Mouse (Mus musculus): ENCODE data around the gene Diablo. TPM values are rescaled to one million over a fixed set of nuclear protein-coding genes. Genes with fewer than 3 reads are reported as not detected.
"Not testable (repeated sequence)": the region's sequence is repeated elsewhere in the genome, so short reads cannot be mapped to it uniquely, and the experiment has no call there.

The Diablo gene
- polyA plus RNA-seq, 1 experiment from 2014 or later, result 35.2 TPM

DNA sequence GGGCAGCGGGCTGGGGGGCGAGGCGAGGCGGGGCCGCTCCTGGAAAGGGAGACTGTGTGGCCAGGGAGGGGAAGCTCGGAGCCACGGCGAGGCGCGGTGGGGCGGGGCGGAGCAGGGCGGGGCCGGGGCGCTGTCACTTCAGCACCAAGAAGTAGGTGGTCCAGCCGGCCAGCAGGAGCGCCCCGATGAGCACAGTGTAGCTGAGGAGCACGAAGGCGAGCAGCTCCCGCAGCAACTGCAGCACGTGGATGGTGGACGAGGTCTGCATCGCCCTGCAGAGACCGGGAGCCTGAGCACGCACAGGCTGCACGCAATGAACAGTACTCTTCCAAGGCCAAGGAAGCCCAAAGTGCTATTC lies 396 bp upstream of the Diablo start:
- H3K27ac ChIP-seq (ENCODE audit: low read depth), result no peak overlapping the region
- peak overlapping the region; percentile 83 for H3K4me3 ChIP-seq (ENCODE audit: low read depth, low read length)
- peak overlapping the region; percentile 42; the same call in 1 of the 2 replicates for H3K9ac ChIP-seq (replicated peaks)
- no peaks in the 10 kb centered on the region for H3K27me3 ChIP-seq (ENCODE audit: insufficient read depth, low read length)
- peak; percentile 93 for ATAC-seq
- no peak for TF ChIP-seq EP300 (IDR thresholded peaks at IDR 0.05; ENCODE audit: low read depth)
- TF ChIP-seq CTCF (IDR thresholded peaks at IDR 0.05; ENCODE audit: low read depth), result peak; percentile 37
- WGBS (ENCODE audit: insufficient replicate concordance), result under 1% methylated on average over 25 of the region's 27 CpGs
- peaks cover 14% of the 10 kb centered on the region for H3K4me1 ChIP-seq (ENCODE audit: insufficient read depth)
- no peaks in the 10 kb centered on the region for H3K9me3 ChIP-seq (ENCODE audit: low read length)
- H3K4me2 ChIP-seq (ENCODE audit: low read depth, low read length), result peak overlapping the region; percentile 97
- peaks cover 14% of the 10 kb centered on the region for H3K36me3 ChIP-seq (replicated peaks; ENCODE audit: insufficient read depth, low read length)
- no peak for DNase-seq

GRCm38 (mm10) chr5:123522166-123522565 lies 1.8 kb downstream of the Diablo start:
- Histone ChIP-seq H3K27me3 (ENCODE audit: insufficient read depth, low read length) (no peaks in the 10 kb centered on the region), H3K4me2 (ENCODE audit: low read depth, low read length) (no peak overlapping the region), H3K27ac (ENCODE audit: low read depth) (no peak overlapping the region), H3K4me1 (ENCODE audit: insufficient read depth) (peaks cover 14% of the 10 kb centered on the region), H3K9ac (replicated peaks) (no peak overlapping the region), H3K4me3 (ENCODE audit: low read depth, low read length) (no peak overlapping the region), H3K9me3 (ENCODE audit: low read length) (no peaks in the 10 kb centered on the region), H3K36me3 (replicated peaks; ENCODE audit: insufficient read depth, low read length) (peaks cover 12% of the 10 kb centered on the region)
- 76% methylated on average over 1 of the region's 1 CpGs for WGBS (ENCODE audit: insufficient replicate concordance)
- no peak for ATAC-seq
- no peak for DNase-seq
- TF ChIP-seq CTCF (IDR thresholded peaks at IDR 0.05; ENCODE audit: low read depth) (no peak), EP300 (IDR thresholded peaks at IDR 0.05; ENCODE audit: low read depth) (no peak)

DNA sequence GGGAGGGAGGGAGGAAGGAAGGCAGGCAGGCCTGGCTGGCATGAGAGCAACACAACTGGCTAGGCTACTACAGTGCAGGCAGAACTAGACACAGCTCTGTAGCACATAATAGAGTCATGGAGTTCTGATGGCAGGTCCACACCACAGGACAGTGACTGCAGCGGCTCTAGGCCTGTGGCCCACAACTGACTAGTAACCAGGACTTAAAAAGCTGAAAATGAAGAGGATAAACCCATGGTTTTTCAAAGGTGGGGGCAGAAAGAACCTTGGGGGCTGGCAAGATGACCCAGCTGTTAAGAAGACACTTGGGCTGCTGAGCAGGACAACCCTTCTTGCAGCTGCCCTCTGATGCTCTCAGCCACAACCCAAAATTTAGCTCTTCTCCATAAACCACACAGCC lies 2.4 kb downstream of the Diablo start:
- DNase-seq (no peak), ATAC-seq (no peak)
- TF ChIP-seq EP300 (IDR thresholded peaks at IDR 0.05; ENCODE audit: low read depth) (no peak), CTCF (IDR thresholded peaks at IDR 0.05; ENCODE audit: low read depth) (no peak)
- H3K4me2 ChIP-seq (ENCODE audit: low read depth, low read length), result no peak overlapping the region
- H3K27me3 ChIP-seq (ENCODE audit: insufficient read depth, low read length), result no peaks in the 10 kb centered on the region
- no peak overlapping the region for H3K4me3 ChIP-seq (ENCODE audit: low read depth, low read length)
- no peak overlapping the region for H3K27ac ChIP-seq (ENCODE audit: low read depth)
- H3K9me3 ChIP-seq (ENCODE audit: low read length), result no peaks in the 10 kb centered on the region
- WGBS (ENCODE audit: insufficient replicate concordance), result 72% methylated on average over 1 of the region's 1 CpGs
- H3K4me1 ChIP-seq (ENCODE audit: insufficient read depth), result peaks cover 14% of the 10 kb centered on the region
- H3K9ac ChIP-seq (replicated peaks), result no peak overlapping the region
- H3K36me3 ChIP-seq (replicated peaks; ENCODE audit: insufficient read depth, low read length), result peaks cover 17% of the 10 kb centered on the region

DNA sequence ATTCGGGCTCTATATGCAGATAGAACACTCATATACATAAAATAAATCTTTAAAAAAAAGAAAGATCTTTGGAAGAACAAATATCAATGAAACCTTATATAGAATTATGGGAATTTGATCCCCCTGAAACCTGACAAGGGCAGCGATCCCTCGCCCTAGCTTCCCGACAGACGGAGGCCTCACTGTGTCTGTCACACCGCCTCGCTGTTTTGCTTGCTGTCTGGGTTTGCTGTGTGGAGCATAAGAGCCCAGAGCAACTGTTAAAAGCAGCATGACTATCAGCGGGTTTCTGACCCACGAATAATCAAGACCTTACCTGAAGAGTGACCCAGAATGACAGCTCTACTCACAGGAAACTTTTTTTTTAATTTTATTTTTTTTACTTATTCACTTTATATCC lies 3.3 kb downstream of the Diablo start:
- Histone ChIP-seq H3K36me3 (replicated peaks; ENCODE audit: insufficient read depth, low read length) (peaks cover 19% of the 10 kb centered on the region), H3K9me3 (ENCODE audit: low read length) (no peaks in the 10 kb centered on the region), H3K27ac (ENCODE audit: low read depth) (no peak overlapping the region), H3K27me3 (ENCODE audit: insufficient read depth, low read length) (no peaks in the 10 kb centered on the region), H3K9ac (replicated peaks) (no peak overlapping the region), H3K4me2 (ENCODE audit: low read depth, low read length) (no peak overlapping the region), H3K4me3 (ENCODE audit: low read depth, low read length) (no peak overlapping the region), H3K4me1 (ENCODE audit: insufficient read depth) (peaks cover 14% of the 10 kb centered on the region)
- ATAC-seq, result no peak
- DNase-seq, result no peak
- TF ChIP-seq CTCF (IDR thresholded peaks at IDR 0.05; ENCODE audit: low read depth) (no peak), EP300 (IDR thresholded peaks at IDR 0.05; ENCODE audit: low read depth) (no peak)
- 92% methylated on average over 9 of the region's 9 CpGs for WGBS (ENCODE audit: insufficient replicate concordance)

DNA sequence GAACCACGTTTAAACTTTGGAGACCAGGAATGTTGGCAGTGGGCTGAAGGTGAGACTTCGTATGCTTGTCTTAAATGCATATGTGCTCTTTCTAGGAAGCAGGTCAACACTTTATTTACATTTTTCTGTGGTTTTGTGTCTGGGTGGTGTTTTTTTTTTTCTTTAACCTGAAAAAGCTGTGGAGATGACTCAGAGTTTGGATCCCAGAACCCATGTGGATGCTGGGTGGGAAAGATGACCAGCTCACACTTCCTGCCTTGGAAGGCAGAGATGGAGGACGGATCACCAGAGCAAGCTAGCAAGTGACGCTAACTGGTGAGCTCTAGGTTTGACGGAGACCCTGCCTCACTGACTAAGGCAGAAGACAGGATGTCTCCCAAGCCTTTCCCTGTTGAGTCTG lies 9.1 kb downstream of the Diablo start:
- 90% methylated on average over 5 of the region's 5 CpGs for WGBS (ENCODE audit: insufficient replicate concordance)
- DNase-seq (no peak), ATAC-seq (no peak)
- Histone ChIP-seq H3K4me3 (ENCODE audit: low read depth, low read length) (no peak overlapping the region), H3K27me3 (ENCODE audit: insufficient read depth, low read length) (0 out of 2 replicates have a peak, but pooled peaks cover 4% of the 10 kb centered on the region), H3K9ac (replicated peaks) (no peak overlapping the region), H3K27ac (ENCODE audit: low read depth) (no peak overlapping the region), H3K4me1 (ENCODE audit: insufficient read depth) (no peaks in the 10 kb centered on the region), H3K36me3 (replicated peaks; ENCODE audit: insufficient read depth, low read length) (peaks cover 21% of the 10 kb centered on the region), H3K9me3 (ENCODE audit: low read length) (no peaks in the 10 kb centered on the region), H3K4me2 (ENCODE audit: low read depth, low read length) (no peak overlapping the region)
- no peak for TF ChIP-seq EP300 (IDR thresholded peaks at IDR 0.05; ENCODE audit: low read depth)
- no peak for TF ChIP-seq CTCF (IDR thresholded peaks at IDR 0.05; ENCODE audit: low read depth)

GRCm38 (mm10) chr5:123512102-123512501 lies 11.9 kb downstream of the Diablo start:
- no peak overlapping the region for H3K27ac ChIP-seq (ENCODE audit: low read depth)
- WGBS (ENCODE audit: insufficient replicate concordance), result 55% methylated on average over 3 of the region's 3 CpGs
- DNase-seq (no peak), ATAC-seq (peak; percentile 38)
- no peaks in the 10 kb centered on the region for H3K9me3 ChIP-seq (ENCODE audit: low read length)
- no peak overlapping the region for H3K4me3 ChIP-seq (ENCODE audit: low read depth, low read length)
- H3K4me2 ChIP-seq (ENCODE audit: low read depth, low read length), result no peak overlapping the region
- H3K9ac ChIP-seq (replicated peaks), result no peak overlapping the region
- TF ChIP-seq EP300 (IDR thresholded peaks at IDR 0.05; ENCODE audit: low read depth) (no peak), CTCF (IDR thresholded peaks at IDR 0.05; ENCODE audit: low read depth) (no peak)
- peaks cover 31% of the 10 kb centered on the region for H3K27me3 ChIP-seq (ENCODE audit: insufficient read depth, low read length)
- H3K36me3 ChIP-seq (replicated peaks; ENCODE audit: insufficient read depth, low read length), result peaks cover 8% of the 10 kb centered on the region
- peaks cover 13% of the 10 kb centered on the region; the same call in 1 of the 2 replicates for H3K4me1 ChIP-seq (ENCODE audit: insufficient read depth)

DNA sequence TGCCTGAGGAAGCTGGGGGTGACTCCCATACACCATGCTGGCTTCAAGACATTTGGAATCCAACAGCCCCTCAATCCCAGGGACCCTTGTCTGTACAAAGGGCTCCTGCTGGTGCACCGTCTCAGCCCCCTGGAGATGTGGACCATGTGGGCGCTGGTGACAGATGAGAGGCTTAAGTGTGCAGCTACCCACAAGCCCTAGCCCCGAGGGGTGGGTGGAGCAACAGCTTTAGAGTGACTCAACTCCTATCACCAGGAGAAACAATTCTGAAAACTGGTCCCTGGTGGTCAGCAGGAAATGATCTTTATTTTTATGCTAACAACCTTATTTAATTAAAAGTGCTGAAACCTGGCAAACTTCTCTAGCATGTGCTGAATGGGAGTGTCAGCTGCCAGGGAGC lies 12.6 kb downstream of the Diablo start:
- not testable (repeated sequence) for ATAC-seq; DNase-seq; H3K9ac ChIP-seq (replicated peaks); H3K27ac ChIP-seq (ENCODE audit: low read depth); H3K4me2 ChIP-seq (ENCODE audit: low read depth, low read length); H3K36me3 ChIP-seq (replicated peaks; ENCODE audit: insufficient read depth, low read length); H3K9me3 ChIP-seq (ENCODE audit: low read length); H3K4me3 ChIP-seq (ENCODE audit: low read depth, low read length)
- Histone ChIP-seq H3K27me3 (ENCODE audit: insufficient read depth, low read length) (peaks cover 33% of the 10 kb centered on the region), H3K4me1 (ENCODE audit: insufficient read depth) (peaks cover 13% of the 10 kb centered on the region; the same call in 1 of the 2 replicates)
- 67% methylated on average over 3 of the region's 3 CpGs for WGBS (ENCODE audit: insufficient replicate concordance)
